Mouse (Mus musculus): ENCODE measurements around the gene Bricd5.

GRCm38 (mm10) chr17:24520450-24520849 lies 46.8 kb downstream of the Bricd5 start:
- TF ChIP-seq EP300 (IDR thresholded peaks at IDR 0.05; ENCODE audit: low read depth): no peak
- TF ChIP-seq CTCF (IDR thresholded peaks at IDR 0.05; ENCODE audit: low read depth): no peak
